Mouse (Mus musculus): Measurements from ENCODE around the gene Bola1. TPM values are rescaled to one million over a fixed set of nuclear protein-coding genes. Genes with fewer than 3 reads are reported as not detected.
"Not testable (repeated sequence)": the region's sequence is repeated elsewhere in the genome, so short reads cannot be mapped to it uniquely, and the experiment has no call there.

Bola1 gene
- polyA plus RNA-seq (2012; rRNA removed): 67.8 and 79.8 TPM in 2 replicates

GRCm38 (mm10) chr3:96219661-96220130, at the start of gene Bola1, which contains the start of gene Hist2h2ab:
TSS of gene Bola1 (minus strand) at chr3:96219709.
TSS of gene Hist2h2ab (plus strand) at chr3:96219865.
- under 1% methylated on average over 37 of the region's 37 CpGs for WGBS
- H3K4me1 ChIP-seq (ENCODE audit: control insufficient read depth, insufficient read depth, low read length): peaks cover 15% of the 10 kb centered on the region; the same call in 1 of the 2 replicates
- no peak for TF ChIP-seq CTCF (conservative IDR thresholded peaks at IDR 0.05; ENCODE audit: insufficient read depth, insufficient read length, low read depth, low read length)
- TF ChIP-seq POLR2A (IDR thresholded peaks at IDR 0.05; ENCODE audit: low read depth, low read length): no peak

GRCm38 (mm10) chr3:96268776-96269378, 49.4 kb upstream of the Bola1 start:
- Histone ChIP-seq H3K27ac (ENCODE audit: insufficient read depth, low read depth, low read length) (peak overlapping the region; percentile 91), H3K4me3 (ENCODE audit: insufficient read depth, low read depth, low read length) (peak overlapping the region; percentile 62)
- WGBS: 1% methylated on average over 15 of the region's 44 CpGs
- not testable (repeated sequence) for H3K27me3 ChIP-seq (replicated peaks; ENCODE audit: control insufficient read depth, insufficient read depth, low read length); H3K4me1 ChIP-seq (ENCODE audit: control insufficient read depth, insufficient read depth, low read length); DNase-seq; H3K36me3 ChIP-seq (ENCODE audit: control insufficient read depth, insufficient read depth, low read length)

More at GRCm38 (mm10) chr3:96219661-96220130, at the start of gene Bola1, which contains the start of gene Hist2h2ab:
- DNase-seq: peak; percentile 92
- H3K4me3 ChIP-seq (ENCODE audit: insufficient read depth, low read depth, low read length): peak within 1 kb of the TSS; percentile 74
- H3K27ac ChIP-seq (ENCODE audit: insufficient read depth, low read depth, low read length): peak within 1 kb of the TSS; percentile 94
- no peaks in the 10 kb centered on the region for H3K36me3 ChIP-seq (ENCODE audit: control insufficient read depth, insufficient read depth, low read length)
- H3K27me3 ChIP-seq (replicated peaks; ENCODE audit: control insufficient read depth, insufficient read depth, low read length): no peaks in the 10 kb centered on the region

- WGBS: 14% methylated on average over 30 of the region's 30 CpGs
- H3K27me3 ChIP-seq (replicated peaks; ENCODE audit: control insufficient read depth, insufficient read depth, low read length): no peaks in the 10 kb centered on the region
- H3K27ac ChIP-seq (ENCODE audit: insufficient read depth, low read depth, low read length): peak within 1 kb of the TSS; percentile 91
- no peaks in the 10 kb centered on the region for H3K36me3 ChIP-seq (ENCODE audit: control insufficient read depth, insufficient read depth, low read length)
- peak; percentile 91 for DNase-seq
- H3K4me1 ChIP-seq (ENCODE audit: control insufficient read depth, insufficient read depth, low read length): peaks cover 8% of the 10 kb centered on the region; the same call in 1 of the 2 replicates
- TF ChIP-seq CTCF (conservative IDR thresholded peaks at IDR 0.05; ENCODE audit: insufficient read depth, insufficient read length, low read depth, low read length) (no peak), POLR2A (IDR thresholded peaks at IDR 0.05; ENCODE audit: low read depth, low read length) (peak; percentile 74)
- peak within 1 kb of the TSS; percentile 62 for H3K4me3 ChIP-seq (ENCODE audit: insufficient read depth, low read depth, low read length)
These were observed 48.7 kb upstream of the Bola1 start, which contains the start of gene Hist2h3b for GRCm38 (mm10) chr3:96268051-96268775. TSS of gene Hist2h3b (plus strand) at chr3:96268654.

GRCm38 (mm10) chr3:96267541-96267940, 48.0 kb upstream of the Bola1 start:
- WGBS: 81% methylated on average over 4 of the region's 4 CpGs
- H3K4me3 ChIP-seq (ENCODE audit: insufficient read depth, low read depth, low read length): no peak overlapping the region
- no peak overlapping the region for H3K27ac ChIP-seq (ENCODE audit: insufficient read depth, low read depth, low read length)

GRCm38 (mm10) chr3:96266132-96266710, 46.7 kb upstream of the Bola1 start:
- no peak for TF ChIP-seq CTCF (conservative IDR thresholded peaks at IDR 0.05; ENCODE audit: insufficient read depth, insufficient read length, low read depth, low read length)
- TF ChIP-seq POLR2A (IDR thresholded peaks at IDR 0.05; ENCODE audit: low read depth, low read length): no peak

More at GRCm38 (mm10) chr3:96267541-96267940, 48.0 kb upstream of the Bola1 start:
- peaks cover 8% of the 10 kb centered on the region; the same call in 1 of the 2 replicates for H3K4me1 ChIP-seq (ENCODE audit: control insufficient read depth, insufficient read depth, low read length)
- H3K36me3 ChIP-seq (ENCODE audit: control insufficient read depth, insufficient read depth, low read length): no peaks in the 10 kb centered on the region
- H3K27me3 ChIP-seq (replicated peaks; ENCODE audit: control insufficient read depth, insufficient read depth, low read length): no peaks in the 10 kb centered on the region
- TF ChIP-seq POLR2A (IDR thresholded peaks at IDR 0.05; ENCODE audit: low read depth, low read length): no peak
- no peak for TF ChIP-seq CTCF (conservative IDR thresholded peaks at IDR 0.05; ENCODE audit: insufficient read depth, insufficient read length, low read depth, low read length)
- DNase-seq: no peak

GRCm38 (mm10) chr3:96264404-96264949, 45.0 kb upstream of the Bola1 start:
- no peak overlapping the region for H3K4me3 ChIP-seq (ENCODE audit: insufficient read depth, low read depth, low read length)
- peaks cover 8% of the 10 kb centered on the region; the same call in 1 of the 2 replicates for H3K4me1 ChIP-seq (ENCODE audit: control insufficient read depth, insufficient read depth, low read length)
- peak overlapping the region; percentile 97 for H3K27ac ChIP-seq (ENCODE audit: insufficient read depth, low read depth, low read length)
- H3K36me3 ChIP-seq (ENCODE audit: control insufficient read depth, insufficient read depth, low read length): no peaks in the 10 kb centered on the region
- no peak for DNase-seq
- WGBS: 76% methylated on average over 7 of the region's 7 CpGs
- TF ChIP-seq POLR2A (IDR thresholded peaks at IDR 0.05; ENCODE audit: low read depth, low read length) (no peak), CTCF (conservative IDR thresholded peaks at IDR 0.05; ENCODE audit: insufficient read depth, insufficient read length, low read depth, low read length) (no peak)
- H3K27me3 ChIP-seq (replicated peaks; ENCODE audit: control insufficient read depth, insufficient read depth, low read length): no peaks in the 10 kb centered on the region

More at GRCm38 (mm10) chr3:96266132-96266710, 46.7 kb upstream of the Bola1 start:
- Histone ChIP-seq H3K27me3 (replicated peaks; ENCODE audit: control insufficient read depth, insufficient read depth, low read length) (no peaks in the 10 kb centered on the region), H3K4me3 (ENCODE audit: insufficient read depth, low read depth, low read length) (no peak overlapping the region), H3K27ac (ENCODE audit: insufficient read depth, low read depth, low read length) (no peak overlapping the region), H3K4me1 (ENCODE audit: control insufficient read depth, insufficient read depth, low read length) (peaks cover 12% of the 10 kb centered on the region; the same call in 1 of the 2 replicates), H3K36me3 (ENCODE audit: control insufficient read depth, insufficient read depth, low read length) (no peaks in the 10 kb centered on the region)
- 94% methylated on average over 8 of the region's 8 CpGs for WGBS
- DNase-seq: no peak
